Mouse (Mus musculus) lung, embryonic 14.5 days (tissue): ENCODE data around the gene Clec2e. TPM values are rescaled to one million over a fixed set of nuclear protein-coding genes. Genes with fewer than 3 reads are reported as not detected.
"Not testable (repeated sequence)": the region's sequence is repeated elsewhere in the genome, so short reads cannot be mapped to it uniquely, and the experiment has no call there.

Source experiments
- ATAC-seq: fragments of 200-750 bp; cut with Nextera tagmentation; 2 replicates; pipeline ENCODE4 v1.8.0; 2017; ENCODE audit warnings: mild to moderate bottlenecking, moderate TSS enrichment, moderate library complexity; ENCODE audit not compliant: insufficient read depth
- DNase-seq: peaks from one replicate; pipeline ENCODE4 v3.0.0-alpha.2; 2015
- H3K27ac ChIP-seq: fragments of 300-500 bp; sonication (generic); 2 replicates; pipeline ENCODE4 v1.5.1; 2014; ENCODE audit warnings: low read depth, mild to moderate bottlenecking, moderate library complexity
- H3K27me3 ChIP-seq: fragments of 300-500 bp; sonication (generic); 2 replicates; pipeline ENCODE4 v1.6.1; 2014; ENCODE audit warnings: low read length, control low read depth; ENCODE audit not compliant: insufficient read depth
- H3K36me3 ChIP-seq: fragments of 300-500 bp; sonication (generic); 2 replicates; pipeline ENCODE4 v1.6.1; 2014; ENCODE audit warnings: control low read depth; ENCODE audit not compliant: insufficient read depth
- H3K4me1 ChIP-seq: fragments of 300-500 bp; sonication (generic); 2 replicates; pipeline ENCODE4 v1.6.1; 2014; ENCODE audit warnings: antibody characterized with exemption, control low read depth; ENCODE audit not compliant: insufficient read depth
- H3K4me2 ChIP-seq: fragments of 300-500 bp; sonication (generic); 2 replicates; pipeline ENCODE4 v1.6.1; 2014; ENCODE audit warnings: mild to moderate bottlenecking
- H3K4me3 ChIP-seq: fragments of 300-500 bp; sonication (generic); 2 replicates; pipeline ENCODE4 v1.5.1; 2014; ENCODE audit warnings: low read depth, low read length
- H3K9ac ChIP-seq: fragments of 300-500 bp; sonication (generic); 2 replicates; pipeline ENCODE4 v1.6.1; 2014
- H3K9me3 ChIP-seq: fragments of 300-500 bp; sonication (generic); 2 replicates; pipeline ENCODE4 v1.6.1; 2016; ENCODE audit warnings: low read depth, low read length, control low read depth
- CTCF ChIP-seq: IDR thresholded peaks from 2 replicates; pipeline ENCODE4 v1.5.1; 2016; ENCODE audit warnings: antibody characterized with exemption, low read depth
- WGBS: fragments of 180-500 bp; shearing (Covaris S2); extraction: QIAGEN DNeasy Blood & Tissue Kit; methylation state at CpG from one replicate; pipeline ENCODE4 v1.1.7; 2014; 5-methylcytosine and 5-hydroxymethylcytosine counted together
- polyA plus RNA-seq: library from polyadenylated mRNA; unstranded; fragments of >200 nt; fragmentation: Nextera tagmentation; extraction: Ambion mirVana; gene quantifications from 2 replicates; pipeline ENCODE4 v1.2.1, GENCODE M21; 2014

Clec2e gene
- not detected in 2 replicates for polyA plus RNA-seq

DNA sequence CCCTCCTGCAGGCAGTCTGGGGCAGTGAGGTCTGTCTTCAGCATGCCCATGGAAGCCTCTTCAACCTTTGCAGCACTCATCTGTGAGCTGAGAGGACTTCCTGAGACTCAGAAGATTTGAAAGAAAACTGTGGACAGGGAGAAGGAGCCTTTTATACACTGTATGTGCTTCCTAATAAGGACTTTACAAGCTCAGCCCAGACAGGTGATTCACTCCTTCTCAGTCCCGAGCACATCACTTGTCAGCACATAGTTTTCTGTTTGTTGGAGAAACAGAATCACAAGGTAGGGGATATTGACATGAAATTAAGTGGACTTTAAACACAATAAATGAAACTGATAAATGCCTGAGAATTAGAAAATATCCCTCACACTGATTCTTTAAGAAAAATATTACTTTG is at the start of gene Clec2e:
Gene Clec2e, minus strand, starts transcription at position 120 of the 400 bp plus-strand sequence.
- not testable (repeated sequence) for H3K4me3 ChIP-seq, H3K4me1 ChIP-seq, H3K9me3 ChIP-seq, H3K4me2 ChIP-seq, ATAC-seq, H3K27ac ChIP-seq, H3K27me3 ChIP-seq, DNase-seq, H3K9ac ChIP-seq, H3K36me3 ChIP-seq
- 63% methylated on average over 1 of the region's 1 CpGs for WGBS

DNA sequence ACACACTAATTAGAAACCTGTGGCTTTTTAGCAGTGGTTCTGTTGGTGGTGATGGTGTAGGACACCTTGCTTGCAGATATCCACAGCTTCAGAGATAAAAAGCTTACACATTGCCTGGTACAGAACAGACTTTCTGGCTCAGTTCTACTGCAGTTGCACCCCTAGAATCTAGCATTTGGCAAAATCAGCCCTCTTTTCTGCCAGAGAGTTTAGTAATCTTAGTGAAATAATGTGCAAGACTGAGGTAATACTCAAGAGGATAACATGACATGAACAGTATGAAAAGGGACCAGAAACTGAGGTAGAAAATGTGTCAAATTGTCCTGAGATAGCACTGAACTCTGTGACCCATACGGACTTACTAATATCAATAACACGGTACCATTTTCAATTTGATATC is 46.1 kb upstream of the Clec2e start:
- no peak for DNase-seq
- ATAC-seq, result no peak
- WGBS, result 86% methylated on average over 2 of the region's 2 CpGs

DNA sequence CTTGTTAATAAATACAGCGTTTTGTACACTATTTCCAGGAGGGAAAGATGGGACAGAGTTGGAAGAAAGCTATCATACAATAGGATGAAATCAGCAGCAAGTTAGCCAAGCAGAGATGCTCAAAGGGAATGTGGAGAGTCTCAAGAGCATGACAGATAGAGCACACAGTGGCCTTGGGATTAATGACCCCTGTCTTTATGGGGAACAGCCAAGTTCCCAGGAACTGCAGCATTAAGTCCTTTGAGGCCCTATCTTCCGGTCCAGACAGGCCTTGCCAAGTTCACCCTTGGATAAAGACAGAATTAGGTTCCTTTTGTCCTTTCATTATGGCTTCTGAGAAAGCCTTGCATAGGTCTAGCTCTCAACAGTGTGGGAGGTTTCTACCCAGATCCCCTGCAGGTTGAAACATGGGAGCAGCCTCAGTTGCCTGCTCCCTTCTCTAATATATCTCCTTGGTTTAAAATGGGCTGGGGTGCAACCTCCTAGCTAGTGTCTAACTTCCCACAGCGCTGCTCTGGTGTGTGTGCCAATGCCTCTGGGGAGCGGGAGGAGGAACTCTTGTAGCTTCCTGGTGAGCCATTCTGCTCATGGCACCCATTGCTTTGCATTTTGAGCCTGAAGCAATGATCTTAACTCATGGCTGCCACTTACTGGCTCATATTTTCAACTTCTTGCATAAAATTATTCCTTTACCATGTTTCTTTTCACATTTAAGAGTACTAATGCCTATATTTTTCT is 32.1 kb upstream of the Clec2e start:
- H3K36me3 ChIP-seq, result no peaks in the 10 kb centered on the region
- WGBS, result 72% methylated on average over 4 of the region's 4 CpGs
- no peaks in the 10 kb centered on the region for H3K9me3 ChIP-seq
- no peaks in the 10 kb centered on the region for H3K27me3 ChIP-seq
- no peak overlapping the region for H3K9ac ChIP-seq
- no peaks in the 10 kb centered on the region for H3K4me1 ChIP-seq
- H3K4me2 ChIP-seq, result no peak overlapping the region
- H3K27ac ChIP-seq, result no peak overlapping the region
- no peak for DNase-seq
- ATAC-seq, result no peak
- TF ChIP-seq CTCF, result no peak
- H3K4me3 ChIP-seq, result no peak overlapping the region

More for the DNA sequence above, 46.1 kb upstream of the Clec2e start:
- TF ChIP-seq CTCF, result no peak
- H3K4me2 ChIP-seq, result no peak overlapping the region
- H3K27me3 ChIP-seq, result no peaks in the 10 kb centered on the region
- no peaks in the 10 kb centered on the region for H3K9me3 ChIP-seq
- H3K27ac ChIP-seq, result no peak overlapping the region
- H3K4me1 ChIP-seq, result no peaks in the 10 kb centered on the region
- H3K9ac ChIP-seq, result no peak overlapping the region
- no peaks in the 10 kb centered on the region for H3K36me3 ChIP-seq
- no peak overlapping the region for H3K4me3 ChIP-seq

DNA sequence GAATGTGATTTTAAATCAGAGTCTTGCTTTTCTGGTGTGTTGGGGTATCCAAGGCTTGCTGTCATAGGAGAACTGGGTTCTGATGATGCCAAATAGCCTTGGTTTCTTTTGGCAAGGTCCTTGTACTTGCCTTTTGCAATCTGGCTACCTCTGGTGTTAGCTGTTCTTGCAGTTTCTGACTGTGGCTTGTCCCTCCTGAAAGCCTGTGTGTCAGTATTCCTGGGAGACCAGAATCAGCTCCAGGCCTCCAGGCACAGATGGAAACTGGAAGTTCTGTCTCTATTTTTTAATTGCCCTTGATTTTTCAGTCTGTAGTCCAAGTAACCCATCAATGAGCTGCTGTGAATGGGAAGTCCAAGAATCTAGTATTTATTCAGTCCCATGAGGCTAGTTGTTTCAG is 26.1 kb upstream of the Clec2e start:
- no peak for ATAC-seq
- no peaks in the 10 kb centered on the region for H3K4me1 ChIP-seq
- no peak overlapping the region for H3K9ac ChIP-seq
- no peaks in the 10 kb centered on the region for H3K27me3 ChIP-seq
- no peaks in the 10 kb centered on the region for H3K36me3 ChIP-seq
- TF ChIP-seq CTCF, result no peak
- H3K4me3 ChIP-seq, result no peak overlapping the region
- no peak overlapping the region for H3K4me2 ChIP-seq
- no peak for DNase-seq
- H3K27ac ChIP-seq, result no peak overlapping the region
- no peaks in the 10 kb centered on the region for H3K9me3 ChIP-seq

DNA sequence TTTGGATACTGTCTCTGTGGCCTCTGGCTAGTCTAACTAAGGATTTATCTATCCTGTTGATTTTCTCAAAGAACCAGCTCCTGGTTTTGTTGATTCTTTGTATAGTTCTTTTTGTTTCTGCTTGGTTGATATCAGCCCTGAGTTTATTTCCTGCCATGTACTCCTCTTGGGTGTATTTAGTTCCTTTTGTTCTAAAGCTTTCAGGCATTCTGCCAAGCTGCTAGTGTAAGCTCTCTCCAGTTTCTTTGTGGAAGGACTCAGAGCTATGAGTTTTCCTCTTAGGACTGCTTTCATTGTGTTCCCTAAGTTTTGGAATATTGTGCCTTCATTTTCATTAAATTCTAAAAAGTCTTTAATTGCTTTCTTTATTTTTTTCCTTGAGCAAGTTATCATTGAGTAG is 23.8 kb upstream of the Clec2e start:
- H3K4me3 ChIP-seq, ATAC-seq, H3K9ac ChIP-seq, H3K27me3 ChIP-seq, H3K4me1 ChIP-seq, H3K36me3 ChIP-seq, H3K4me2 ChIP-seq, H3K27ac ChIP-seq, H3K9me3 ChIP-seq: not testable (repeated sequence)
- DNase-seq, result peak; percentile 77

DNA sequence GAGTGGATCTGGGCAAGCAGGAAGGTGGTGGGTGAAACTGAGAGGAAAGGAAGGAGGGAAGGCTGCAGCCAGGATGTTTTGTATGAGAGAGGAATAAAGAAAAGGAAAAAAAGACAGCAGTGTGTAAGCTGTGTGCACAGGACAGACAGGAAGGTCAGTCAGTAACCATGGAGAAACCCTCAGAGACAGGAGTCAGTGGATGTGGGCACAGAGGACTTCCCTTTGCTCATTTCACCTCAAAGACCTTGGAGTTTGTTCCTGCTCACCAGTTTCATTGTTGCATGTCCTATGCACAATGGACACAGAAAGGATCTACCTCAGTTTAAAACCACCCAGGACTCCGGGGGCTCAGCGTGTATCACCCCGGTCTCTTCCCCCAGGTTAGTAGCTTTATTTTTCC is 15.5 kb upstream of the Clec2e start:
- Histone ChIP-seq H3K4me1 (peaks cover 6% of the 10 kb centered on the region), H3K36me3 (no peaks in the 10 kb centered on the region), H3K27ac (no peak overlapping the region), H3K9me3 (no peaks in the 10 kb centered on the region), H3K4me2 (no peak overlapping the region), H3K27me3 (no peaks in the 10 kb centered on the region), H3K4me3 (no peak overlapping the region), H3K9ac (no peak overlapping the region)
- DNase-seq (no peak), ATAC-seq (no peak)
- no peak for TF ChIP-seq CTCF
- WGBS, result 89% methylated on average over 3 of the region's 3 CpGs

DNA sequence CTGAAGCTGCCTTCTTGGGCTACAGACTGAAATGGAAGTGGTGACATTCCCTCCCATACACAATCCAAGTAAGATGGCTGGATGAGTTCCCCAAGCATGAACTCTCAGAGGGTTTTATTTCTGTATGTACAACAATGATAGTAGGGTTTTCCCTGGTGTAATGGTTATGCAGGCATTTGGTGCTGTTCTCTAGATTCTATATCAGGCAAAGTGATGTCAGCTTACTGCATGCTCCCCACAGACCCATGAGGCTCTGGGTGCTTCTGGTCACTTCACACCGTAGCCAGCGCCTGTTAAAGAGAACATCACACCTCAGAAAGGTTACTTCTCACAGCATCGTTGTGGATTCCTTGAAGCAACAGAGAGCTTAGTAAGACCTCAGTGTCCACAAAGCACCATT is 13.5 kb upstream of the Clec2e start:
- 79% methylated on average over 3 of the region's 3 CpGs for WGBS
- H3K27ac ChIP-seq, result peak overlapping the region; percentile 36; the same call in 1 of the 2 replicates
- H3K27me3 ChIP-seq, ATAC-seq, H3K4me1 ChIP-seq, H3K4me3 ChIP-seq, H3K9me3 ChIP-seq, H3K9ac ChIP-seq, H3K4me2 ChIP-seq, DNase-seq, H3K36me3 ChIP-seq: not testable (repeated sequence)

DNA sequence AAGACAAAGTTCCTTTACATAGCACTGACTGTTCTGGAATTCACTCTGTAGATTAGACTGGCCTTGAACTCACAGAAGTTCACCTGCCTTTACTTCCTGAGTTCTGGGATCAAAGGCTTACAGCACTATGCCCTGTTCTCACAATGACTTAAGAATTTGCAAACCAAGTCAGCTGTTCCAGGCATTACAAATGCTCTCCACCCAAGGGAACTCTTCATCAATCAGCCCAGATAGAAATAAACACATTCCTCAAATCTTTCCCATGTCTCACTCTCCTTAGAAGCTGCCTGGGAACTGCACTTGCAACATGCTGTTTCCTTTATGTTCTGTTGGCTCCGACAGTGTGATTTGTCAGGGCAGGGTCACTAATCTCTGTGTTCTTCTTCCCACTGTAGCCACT is 13.1 kb upstream of the Clec2e start:
- Histone ChIP-seq H3K4me3 (no peak overlapping the region), H3K27ac (peak overlapping the region; percentile 36; the same call in 1 of the 2 replicates), H3K4me2 (no peak overlapping the region), H3K27me3 (no peaks in the 10 kb centered on the region), H3K36me3 (no peaks in the 10 kb centered on the region), H3K9ac (no peak overlapping the region), H3K9me3 (no peaks in the 10 kb centered on the region), H3K4me1 (peaks cover 6% of the 10 kb centered on the region)
- no peak for TF ChIP-seq CTCF
- WGBS, result 6% methylated on average over 1 of the region's 1 CpGs
- ATAC-seq (peak; percentile 69), DNase-seq (peak; percentile 68)
